Mouse (Mus musculus) embryonic fibroblast, embryonic 13.5 days (primary cell): ENCODE results near the gene Gm48552.

Experiments used
- CTCF ChIP-seq: IDR thresholded peaks from 2 replicates; pipeline ENCODE4 v1.5.1; 2011; ENCODE audit warnings: mild to moderate bottlenecking, control low read depth, low read length, moderate library complexity, borderline replicate concordance; ENCODE audit not compliant: insufficient read depth
- POLR2A ChIP-seq: IDR thresholded peaks from 2 replicates; pipeline ENCODE4 v1.6.1; 2011; ENCODE audit warnings: low read depth, mild to moderate bottlenecking, control low read depth, low read length, moderate library complexity

GRCm38 (mm10) chr10:81350351-81351063, 38.3 kb upstream of the Gm48552 start, which contains the start of gene Hmg20b:
- TF ChIP-seq CTCF (peak; percentile 67; the same call in 1 of the 2 replicates), POLR2A (no peak)
